Mouse (Mus musculus): ENCODE measurements around the gene Usp22. TPM values are rescaled to one million over a fixed set of nuclear protein-coding genes. Genes with fewer than 3 reads are reported as not detected.

Gene Usp22
- polyA plus RNA-seq (2016; fragmentation: Nextera tagmentation; extraction: Ambion mirVana), result 346 and 373 TPM in 2 replicates

DNA sequence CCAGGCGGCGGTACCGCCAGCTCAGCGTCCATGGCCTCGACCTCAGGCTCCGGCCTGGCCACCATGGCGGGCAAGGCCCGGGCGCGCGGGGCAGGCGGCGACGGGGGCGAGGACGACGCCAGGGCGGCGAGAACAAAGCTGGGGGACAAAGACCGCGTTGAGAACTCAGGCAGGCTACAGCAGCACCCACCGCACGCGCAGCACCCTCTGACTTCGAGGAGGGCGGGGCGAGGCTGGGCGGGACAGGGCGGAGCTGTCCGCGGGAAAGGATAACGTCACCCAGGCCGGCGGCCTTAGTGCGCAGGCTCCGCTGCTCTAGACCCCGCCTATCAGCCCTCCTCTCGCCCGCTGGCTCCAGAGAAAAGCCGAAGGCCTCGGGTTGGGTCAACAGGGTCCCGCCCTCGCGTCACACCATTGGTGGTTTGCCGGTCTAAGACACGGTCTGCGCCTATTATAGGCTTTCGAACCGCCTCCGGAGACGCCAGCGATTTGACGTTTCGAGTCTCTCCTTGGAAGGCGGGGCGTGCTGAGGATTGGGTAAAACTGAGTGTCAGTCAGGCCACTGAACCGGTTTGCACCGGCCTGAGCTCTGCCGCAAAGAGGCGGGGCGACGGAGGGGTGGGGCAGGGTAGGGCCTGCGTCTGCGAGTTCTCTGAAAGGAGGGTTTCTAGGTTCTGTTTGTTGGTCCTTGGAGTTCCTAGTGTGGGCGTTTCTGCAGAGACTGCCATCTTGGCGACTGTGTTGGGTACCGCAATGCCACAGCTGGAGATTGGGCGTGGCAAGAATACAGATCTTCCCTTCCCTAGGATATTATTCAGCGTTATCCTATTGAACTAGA lies at the start of gene Usp22:
Usp22 (minus strand) TSS at position 235 of the 838 bp plus-strand sequence.
- Histone ChIP-seq H3K27ac (peak within 1 kb of the TSS; percentile 95), H3K9me3 (no peaks in the 10 kb centered on the region), H3K4me2 (replicated peaks) (peak within 1 kb of the TSS; percentile 73), H3K4me3 (peak within 1 kb of the TSS; percentile 98), H3K36me3 (0 out of 2 replicates have a peak, but pooled peaks cover 7% of the 10 kb centered on the region), H3K9ac (peak within 1 kb of the TSS; percentile 99), H3K4me1 (peaks cover 34% of the 10 kb centered on the region), H3K27me3 (replicated peaks) (no peaks in the 10 kb centered on the region)
- ATAC-seq (ENCODE audit: low FRiP score, low read depth), result peak; percentile 98
- under 1% methylated on average over 69 of the region's 69 CpGs for WGBS

DNA sequence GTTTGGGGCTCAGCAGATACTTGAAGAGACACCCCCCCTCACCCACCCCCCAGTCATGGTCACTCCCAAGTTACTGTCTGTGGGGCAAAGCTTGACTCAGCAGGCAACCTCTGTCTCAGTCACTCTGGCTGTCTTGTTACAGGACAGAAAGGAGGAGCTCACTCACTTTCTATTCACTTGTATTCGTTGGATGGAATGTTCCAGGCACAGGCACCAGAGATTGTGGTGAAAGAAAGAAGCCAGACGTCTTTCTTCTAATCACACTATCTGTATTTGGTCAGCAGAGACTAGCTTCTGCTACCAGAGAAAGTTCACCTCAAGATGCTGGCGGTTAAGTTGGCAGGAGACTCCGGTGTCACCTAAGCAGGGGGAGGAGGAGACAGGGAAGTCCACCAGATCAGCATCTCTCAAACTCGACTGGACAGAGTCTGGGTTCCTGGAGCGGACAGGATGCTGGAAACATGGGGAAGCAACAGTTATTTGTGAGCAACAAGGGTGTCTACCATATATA lies 49.4 kb upstream of the Usp22 start:
- no peak for ATAC-seq (ENCODE audit: low FRiP score, low read depth)
- Histone ChIP-seq H3K4me2 (replicated peaks) (no peak overlapping the region), H3K27me3 (replicated peaks) (no peaks in the 10 kb centered on the region), H3K4me3 (no peak overlapping the region), H3K4me1 (no peaks in the 10 kb centered on the region), H3K36me3 (no peaks in the 10 kb centered on the region), H3K9ac (no peak overlapping the region), H3K9me3 (no peaks in the 10 kb centered on the region), H3K27ac (no peak overlapping the region)
- WGBS, result 85% methylated on average over 6 of the region's 6 CpGs

DNA sequence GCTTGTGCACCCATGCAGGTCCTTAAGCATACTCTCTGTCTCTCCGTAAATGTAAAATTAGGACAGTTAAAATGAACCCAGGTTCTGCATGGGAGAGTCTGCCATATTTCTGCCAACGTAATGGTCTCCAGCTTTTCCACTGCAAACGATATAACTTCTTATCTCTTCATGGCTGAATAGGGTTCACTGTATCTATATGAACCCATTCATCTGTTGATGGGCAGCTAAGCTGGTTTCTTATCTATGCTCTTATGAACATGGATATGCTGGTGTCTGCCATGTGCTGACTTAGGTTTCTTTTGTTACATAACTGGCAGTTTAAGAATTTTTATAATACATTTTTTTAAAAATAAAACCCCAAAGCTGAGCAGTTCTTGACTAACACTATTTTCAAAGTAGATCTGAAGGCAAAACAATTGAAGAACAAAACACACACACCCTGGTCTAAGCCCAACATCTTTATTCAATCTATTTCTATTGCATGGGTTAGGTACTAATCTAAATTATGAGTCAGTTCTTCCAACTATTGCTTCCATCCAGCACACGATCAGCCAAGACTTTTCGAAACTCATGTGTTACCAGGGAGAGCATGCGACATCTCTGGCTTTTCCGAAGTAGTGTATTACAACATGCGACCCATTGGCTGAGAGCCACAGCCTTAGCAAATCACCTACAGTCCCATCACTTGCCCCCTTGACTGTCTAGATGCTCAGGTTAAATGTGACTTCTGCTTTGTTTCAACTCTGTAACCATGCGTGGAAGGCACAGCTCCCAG lies 48.3 kb upstream of the Usp22 start:
- H3K27ac ChIP-seq, result no peak overlapping the region
- H3K9ac ChIP-seq, result no peak overlapping the region
- H3K4me1 ChIP-seq, result no peaks in the 10 kb centered on the region
- H3K4me3 ChIP-seq, result no peak overlapping the region
- ATAC-seq (ENCODE audit: low FRiP score, low read depth), result no peak
- H3K4me2 ChIP-seq (replicated peaks), result no peak overlapping the region
- 94% methylated on average over 9 of the region's 9 CpGs for WGBS
- H3K9me3 ChIP-seq, result no peaks in the 10 kb centered on the region
- H3K27me3 ChIP-seq (replicated peaks), result no peaks in the 10 kb centered on the region
- no peaks in the 10 kb centered on the region for H3K36me3 ChIP-seq

DNA sequence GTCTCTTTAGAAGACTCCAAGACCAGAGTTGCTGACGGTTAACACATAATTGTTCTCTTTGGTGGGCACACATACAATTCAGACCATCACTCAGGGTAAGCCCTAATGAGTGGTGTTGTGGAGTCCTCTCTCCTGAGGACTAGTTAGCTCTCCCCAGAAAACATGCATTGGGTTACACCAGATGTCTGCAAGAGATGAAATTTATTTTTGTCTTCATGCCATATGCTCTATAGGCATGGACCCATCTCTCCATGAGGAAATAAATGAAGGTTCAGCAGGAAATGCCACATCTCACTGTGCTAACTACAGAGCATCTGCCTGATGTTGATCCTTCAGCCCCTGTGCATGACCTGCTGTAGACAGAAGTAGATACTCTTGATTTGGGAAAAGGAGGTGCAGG lies 47.2 kb upstream of the Usp22 start:
- Histone ChIP-seq H3K4me1 (no peaks in the 10 kb centered on the region), H3K4me2 (replicated peaks) (no peak overlapping the region), H3K27me3 (replicated peaks) (no peaks in the 10 kb centered on the region), H3K9ac (no peak overlapping the region), H3K9me3 (no peaks in the 10 kb centered on the region), H3K4me3 (no peak overlapping the region), H3K36me3 (no peaks in the 10 kb centered on the region), H3K27ac (no peak overlapping the region)
- 86% methylated on average over 1 of the region's 1 CpGs for WGBS
- ATAC-seq (ENCODE audit: low FRiP score, low read depth), result no peak

DNA sequence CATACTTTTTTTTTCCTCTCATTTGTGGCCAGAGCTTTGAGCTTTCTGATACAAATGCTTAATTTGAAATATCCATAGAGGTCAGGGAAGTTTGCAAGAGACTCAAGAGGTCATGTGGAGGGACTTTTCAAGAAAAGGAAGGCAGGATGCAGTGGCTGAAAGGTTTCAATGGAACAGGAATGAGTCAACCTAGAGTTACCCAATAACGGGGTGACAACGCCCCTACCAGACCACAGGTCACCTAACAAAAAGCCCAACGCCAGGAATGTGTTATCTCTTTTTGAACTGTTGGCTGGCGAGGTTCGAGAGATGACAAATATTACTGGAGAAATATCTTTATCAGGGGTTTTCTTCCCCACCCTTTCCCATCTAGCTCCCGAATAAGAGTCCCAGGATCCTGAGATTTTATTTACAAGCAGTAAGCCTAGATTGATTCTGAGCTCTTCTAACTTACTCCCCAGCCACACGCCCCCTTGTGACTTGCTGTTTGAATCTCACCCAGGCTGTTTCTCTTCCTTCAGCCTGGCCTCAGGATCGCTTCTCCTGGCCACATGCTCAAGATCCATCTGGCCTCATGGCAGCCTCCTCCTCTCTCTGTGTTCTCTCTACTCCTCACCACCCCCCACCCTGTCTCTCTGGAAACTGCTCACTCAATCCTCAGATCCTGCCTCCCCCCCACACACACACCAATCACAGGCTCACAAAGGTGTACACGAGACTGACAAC lies 45.5 kb upstream of the Usp22 start:
- H3K36me3 ChIP-seq, result no peaks in the 10 kb centered on the region
- 71% methylated on average over 9 of the region's 9 CpGs for WGBS
- no peak overlapping the region for H3K27ac ChIP-seq
- H3K9ac ChIP-seq, result no peak overlapping the region
- no peaks in the 10 kb centered on the region for H3K9me3 ChIP-seq
- no peak overlapping the region for H3K4me2 ChIP-seq (replicated peaks)
- no peak for ATAC-seq (ENCODE audit: low FRiP score, low read depth)
- no peaks in the 10 kb centered on the region for H3K4me1 ChIP-seq
- no peaks in the 10 kb centered on the region for H3K27me3 ChIP-seq (replicated peaks)
- H3K4me3 ChIP-seq, result no peak overlapping the region

DNA sequence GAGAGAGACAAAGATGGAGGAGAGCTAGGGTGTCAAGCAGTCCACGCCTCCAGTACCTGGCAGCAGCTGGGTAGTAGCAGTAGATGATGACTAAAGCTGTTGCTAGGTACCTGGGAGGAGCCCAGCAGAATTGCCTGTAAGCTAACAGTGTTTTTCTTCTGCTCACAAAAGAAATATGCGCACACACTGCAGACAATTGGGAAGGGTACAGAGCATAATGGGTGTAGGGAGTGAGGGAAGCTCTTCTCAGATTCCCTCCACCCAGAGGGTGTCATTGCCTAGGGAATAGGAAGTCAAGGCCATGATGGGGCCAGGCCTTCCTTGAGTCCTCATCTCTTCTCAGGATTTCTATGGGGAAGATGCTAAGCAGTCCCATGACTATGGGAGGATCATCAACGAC lies 41.1 kb upstream of the Usp22 start:
- H3K9me3 ChIP-seq, result no peaks in the 10 kb centered on the region
- H3K4me1 ChIP-seq, result no peaks in the 10 kb centered on the region
- H3K9ac ChIP-seq, result no peak overlapping the region
- no peak overlapping the region for H3K4me2 ChIP-seq (replicated peaks)
- no peaks in the 10 kb centered on the region for H3K36me3 ChIP-seq
- no peak for ATAC-seq (ENCODE audit: low FRiP score, low read depth)
- no peak overlapping the region for H3K4me3 ChIP-seq
- WGBS, result 75% methylated on average over 3 of the region's 3 CpGs
- peaks cover 11% of the 10 kb centered on the region for H3K27me3 ChIP-seq (replicated peaks)
- no peak overlapping the region for H3K27ac ChIP-seq

DNA sequence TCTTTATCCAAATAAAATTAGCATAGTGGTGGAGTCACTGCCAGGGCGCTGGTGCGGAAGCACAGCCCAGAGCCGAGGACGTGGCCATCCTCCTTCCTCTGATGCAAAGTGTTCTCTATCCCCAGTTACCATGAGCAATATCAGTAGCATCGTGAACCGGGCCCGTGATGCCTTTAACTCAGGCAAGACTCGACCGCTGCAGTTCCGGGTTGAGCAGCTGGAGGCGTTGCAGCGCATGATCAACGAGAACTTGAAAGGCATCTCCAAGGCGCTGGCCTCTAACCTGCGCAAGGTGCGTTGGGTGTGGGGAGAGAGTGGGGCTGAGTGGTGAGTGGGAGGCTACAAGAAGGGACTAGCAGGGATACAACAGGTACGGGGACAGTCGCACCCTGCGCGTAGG lies 37.2 kb upstream of the Usp22 start:
- Histone ChIP-seq H3K4me2 (replicated peaks) (no peak overlapping the region), H3K9ac (no peak overlapping the region)

DNA sequence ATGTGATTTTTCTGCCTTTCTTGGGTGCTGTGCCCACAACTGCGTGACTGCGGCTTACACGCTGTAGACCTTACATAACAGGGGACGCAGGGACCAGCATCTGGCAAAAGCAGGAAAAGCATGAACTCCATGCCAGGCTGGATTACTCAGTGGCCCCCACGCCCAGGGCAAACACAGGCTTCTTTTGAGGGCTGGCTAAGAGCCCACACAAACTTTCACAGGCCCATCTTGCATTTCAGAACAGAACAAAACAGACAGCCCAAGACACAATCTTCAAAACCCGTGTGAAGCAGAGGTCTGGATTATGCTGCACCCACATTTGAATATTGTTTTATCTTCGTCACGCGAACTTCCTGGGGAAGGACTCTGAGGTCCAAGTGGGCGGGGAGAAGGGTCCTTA lies 33.5 kb upstream of the Usp22 start:
- H3K9me3 ChIP-seq, result no peaks in the 10 kb centered on the region
- peaks cover 11% of the 10 kb centered on the region for H3K27me3 ChIP-seq (replicated peaks)
- ATAC-seq (ENCODE audit: low FRiP score, low read depth), result no peak
- no peaks in the 10 kb centered on the region for H3K4me1 ChIP-seq
- no peaks in the 10 kb centered on the region for H3K36me3 ChIP-seq
- H3K9ac ChIP-seq, result no peak overlapping the region
- H3K27ac ChIP-seq, result no peak overlapping the region
- H3K4me2 ChIP-seq (replicated peaks), result no peak overlapping the region
- H3K4me3 ChIP-seq, result no peak overlapping the region
- 90% methylated on average over 10 of the region's 10 CpGs for WGBS

More for the DNA sequence above, 37.2 kb upstream of the Usp22 start:
- Histone ChIP-seq H3K4me1 (no peaks in the 10 kb centered on the region), H3K36me3 (no peaks in the 10 kb centered on the region), H3K9me3 (no peaks in the 10 kb centered on the region), H3K4me3 (no peak overlapping the region), H3K27me3 (replicated peaks) (peaks cover 11% of the 10 kb centered on the region), H3K27ac (no peak overlapping the region)
- WGBS, result 41% methylated on average over 20 of the region's 20 CpGs
- no peak for ATAC-seq (ENCODE audit: low FRiP score, low read depth)

DNA sequence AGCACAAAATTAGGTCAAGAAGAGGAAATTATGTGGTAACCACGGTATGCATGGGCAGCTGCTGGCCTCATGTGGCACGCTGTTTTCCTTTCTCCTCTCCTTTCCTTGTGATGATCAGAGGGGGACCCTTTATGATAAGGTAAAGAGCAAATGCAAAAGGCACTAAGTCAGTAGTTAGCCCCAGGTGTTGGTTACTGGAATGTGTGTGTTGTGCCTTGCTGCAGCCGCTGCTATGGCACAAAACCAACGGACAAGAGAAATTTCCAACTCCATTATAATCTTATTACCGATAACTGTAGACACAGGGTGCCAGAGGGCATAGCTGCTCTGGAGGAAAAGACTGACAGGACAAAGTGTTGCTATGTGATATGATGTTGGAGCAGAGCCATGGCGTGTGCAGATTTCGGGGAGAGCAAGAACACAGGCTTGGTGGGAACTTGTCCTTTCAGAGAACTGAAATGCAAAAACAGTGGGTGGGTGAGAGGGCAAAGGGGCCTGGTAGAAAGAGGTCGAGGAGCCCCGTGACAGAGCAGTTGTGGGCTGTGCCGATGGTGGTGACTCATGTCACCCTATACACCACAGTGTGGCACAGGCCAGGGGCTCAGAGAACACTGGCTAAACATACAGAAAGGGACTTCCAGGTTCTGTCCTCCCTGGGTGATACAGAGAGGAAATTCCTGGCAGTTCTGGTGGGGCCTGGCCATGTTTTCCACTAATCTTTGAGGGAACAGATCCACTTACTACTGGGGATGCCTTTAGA lies 32.8 kb upstream of the Usp22 start, which contains the start of gene Aldh3a1:
Aldh3a1 (plus strand) TSS at position 51 of the 760 bp plus-strand sequence.
- no peaks in the 10 kb centered on the region for H3K4me1 ChIP-seq
- H3K27ac ChIP-seq, result no peak within 1 kb of the TSS
- no peak for ATAC-seq (ENCODE audit: low FRiP score, low read depth)
- WGBS, result 77% methylated on average over 10 of the region's 10 CpGs
- no peaks in the 10 kb centered on the region for H3K36me3 ChIP-seq
- peaks cover 7% of the 10 kb centered on the region for H3K27me3 ChIP-seq (replicated peaks)
- H3K9me3 ChIP-seq, result no peaks in the 10 kb centered on the region
- no peak within 1 kb of the TSS for H3K9ac ChIP-seq
- H3K4me3 ChIP-seq, result no peak within 1 kb of the TSS
- H3K4me2 ChIP-seq (replicated peaks), result no peak within 1 kb of the TSS

DNA sequence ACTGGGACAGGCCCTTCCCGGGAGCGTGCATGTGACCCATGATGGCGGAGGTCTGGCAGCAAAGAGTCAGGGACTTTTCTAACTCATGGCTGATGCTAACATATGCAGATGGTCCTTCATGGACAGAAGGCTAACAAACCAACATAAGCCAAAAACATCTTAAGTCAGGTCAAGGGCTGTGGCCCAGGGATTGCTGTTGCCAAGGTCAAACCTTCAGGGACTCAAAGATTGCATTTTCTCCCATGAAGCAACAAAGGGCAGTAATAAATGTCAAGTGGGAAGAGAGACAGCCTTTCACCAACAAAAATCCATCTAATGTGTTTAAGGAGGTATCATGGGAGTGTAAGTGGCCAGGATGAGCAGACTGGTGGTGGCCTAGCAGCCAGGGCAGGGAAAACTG lies 31.3 kb upstream of the Usp22 start:
- 92% methylated on average over 3 of the region's 3 CpGs for WGBS
- no peak overlapping the region for H3K9ac ChIP-seq
- no peak overlapping the region for H3K4me2 ChIP-seq (replicated peaks)
- no peaks in the 10 kb centered on the region for H3K9me3 ChIP-seq
- no peaks in the 10 kb centered on the region for H3K27me3 ChIP-seq (replicated peaks)
- H3K4me3 ChIP-seq, result no peak overlapping the region
- H3K27ac ChIP-seq, result no peak overlapping the region
- no peaks in the 10 kb centered on the region for H3K4me1 ChIP-seq
- ATAC-seq (ENCODE audit: low FRiP score, low read depth), result no peak
- H3K36me3 ChIP-seq, result no peaks in the 10 kb centered on the region

DNA sequence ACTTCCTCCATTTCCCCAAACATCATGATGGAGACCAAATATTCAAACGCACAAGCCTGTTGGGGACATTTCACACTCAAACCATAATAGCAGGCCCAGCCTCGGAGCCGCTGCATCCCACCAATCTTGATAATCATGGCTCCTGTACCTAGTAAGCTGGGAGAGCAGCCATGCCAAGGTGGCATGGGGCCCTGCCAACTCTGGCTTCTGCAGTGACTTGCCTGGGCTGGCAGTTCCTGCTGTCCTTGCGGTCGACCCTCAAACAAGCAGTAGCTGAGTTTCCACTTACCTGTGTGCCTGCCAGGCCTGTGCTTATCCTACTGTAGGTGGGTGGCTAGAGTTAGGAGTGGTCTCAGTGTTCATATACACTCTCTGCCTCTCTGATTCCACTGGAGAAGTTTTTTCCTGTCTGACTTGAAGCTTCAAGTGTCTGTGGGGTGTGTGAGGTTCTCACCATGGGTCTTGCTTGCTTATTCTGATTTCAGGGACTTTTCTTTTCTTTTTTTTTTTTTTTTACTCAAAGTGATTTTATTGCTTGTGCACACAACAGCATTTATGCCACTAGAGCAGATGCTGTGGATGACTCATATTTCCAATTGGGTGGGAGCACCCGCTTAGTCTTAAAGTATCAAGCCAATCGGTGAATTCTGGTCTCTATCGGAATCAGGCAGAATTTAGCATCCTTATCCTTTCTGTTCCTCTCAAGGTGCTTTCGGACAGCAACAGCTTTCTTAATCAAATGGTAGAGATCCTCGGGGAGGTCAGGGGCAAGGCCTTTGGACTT lies 30.5 kb upstream of the Usp22 start:
- no peaks in the 10 kb centered on the region for H3K36me3 ChIP-seq
- H3K27me3 ChIP-seq (replicated peaks), result no peaks in the 10 kb centered on the region
- H3K4me2 ChIP-seq (replicated peaks), result no peak overlapping the region
- H3K9ac ChIP-seq, result no peak overlapping the region
- ATAC-seq (ENCODE audit: low FRiP score, low read depth), result no peak
- H3K9me3 ChIP-seq, result no peaks in the 10 kb centered on the region
- H3K4me3 ChIP-seq, result no peak overlapping the region
- no peak overlapping the region for H3K27ac ChIP-seq
- WGBS, result 96% methylated on average over 10 of the region's 10 CpGs
- no peaks in the 10 kb centered on the region for H3K4me1 ChIP-seq
